Mouse (Mus musculus) CH12.LX (cell line): ENCODE measurements around the gene S1pr3. TPM values are rescaled to one million over a fixed set of nuclear protein-coding genes. Genes with fewer than 3 reads are reported as not detected.

Experiments
- DNase-seq: peaks from one replicate; pipeline ENCODE4 v3.0.0-alpha.2; 2013; ENCODE audit errors: extremely low read depth
- H3K27ac ChIP-seq: 2 replicates; pipeline ENCODE4 v1.5.1; 2012; ENCODE audit warnings: low read depth, mild to moderate bottlenecking, control low read depth, moderate library complexity; ENCODE audit not compliant: insufficient read depth
- H3K27me3 ChIP-seq: replicated peaks from 2 replicates; pipeline ENCODE3; 2012; ENCODE audit warnings: inconsistent platforms
- H3K36me3 ChIP-seq, 2 experiments: replicated peaks in 1 of 2; 2 replicates each; pipeline versions ENCODE3 to v1.6.1; 2012; ENCODE audit warnings: inconsistent platforms in 1 of 2, low read length in 1 of 2, mild to moderate bottlenecking in 1 of 2, mixed read lengths in 1 of 2, moderate library complexity in 1 of 2; ENCODE audit not compliant: control insufficient read depth in 1 of 2, insufficient read depth in 1 of 2
- H3K4me1 ChIP-seq, 2 experiments: 2 replicates each; pipeline ENCODE4 v1.6.1; 2012; ENCODE audit warnings: inconsistent platforms in 1 of 2, moderate library complexity in 1 of 2; ENCODE audit not compliant: insufficient read depth in 2 of 2, control insufficient read depth in 1 of 2
- H3K4me2 ChIP-seq: 2 replicates; pipeline ENCODE4 v1.6.1; 2012; ENCODE audit warnings: low read depth, mild to moderate bottlenecking, control low read depth; ENCODE audit not compliant: poor library complexity, insufficient read depth, severe bottlenecking
- H3K4me3 ChIP-seq, 3 experiments: fragments of 150-350 bp in 1 of 3; sonication (generic) in 1 of 3; replicated peaks in 1 of 3; 2 replicates each; pipeline versions ENCODE3 to v1.5.1; 2011 to 2012; ENCODE audit warnings: low read depth in 2 of 3, low read length in 2 of 3, mild to moderate bottlenecking in 2 of 3, moderate library complexity in 2 of 3, control low read depth in 1 of 3, improper control_type of control experiment in 1 of 3, inconsistent platforms in 1 of 3, mixed read lengths in 1 of 3; ENCODE audit not compliant: poor library complexity in 1 of 3
- H3K79me2 ChIP-seq: replicated peaks from 2 replicates; pipeline ENCODE4 v1.6.1; 2012; ENCODE audit warnings: mild to moderate bottlenecking, moderate library complexity; ENCODE audit not compliant: control insufficient read depth, poor library complexity, insufficient read depth, severe bottlenecking; ENCODE audit errors: extremely low read depth
- H3K9ac ChIP-seq: 2 replicates; pipeline ENCODE4 v1.6.1; 2012; ENCODE audit warnings: low read depth, mild to moderate bottlenecking, control low read depth, moderate library complexity; ENCODE audit not compliant: insufficient read depth
- H3K9me3 ChIP-seq: replicated peaks from 2 replicates; pipeline ENCODE3; 2012; ENCODE audit warnings: low read length, inconsistent platforms, mixed read lengths
- BHLHE40 ChIP-seq: IDR thresholded peaks from 2 replicates; pipeline ENCODE4 v1.6.1; 2011; ENCODE audit warnings: mild to moderate bottlenecking, low read depth, low read length, improper control_type of control experiment
- CHD1 ChIP-seq: IDR thresholded peaks from 2 replicates; pipeline ENCODE4 v1.6.1; 2012; ENCODE audit warnings: low read depth, low read length, improper control_type of control experiment, inconsistent platforms
- CHD2 ChIP-seq: IDR thresholded peaks from 2 replicates; pipeline ENCODE4 v1.6.1; 2011; ENCODE audit warnings: low read length, improper control_type of control experiment
- CTCF ChIP-seq, 2 experiments: IDR thresholded peaks in 1 of 2; conservative IDR thresholded peaks in 1 of 2; 2 replicates each; pipeline ENCODE4 v1.5.1; 2011 to 2012; ENCODE audit warnings: low read depth in 2 of 2, low read length in 2 of 2, improper control_type of control experiment in 1 of 2, inconsistent platforms in 1 of 2, mild to moderate bottlenecking in 1 of 2, moderate library complexity in 1 of 2
- EP300 ChIP-seq: IDR thresholded peaks from 2 replicates; pipeline ENCODE4 v1.6.1; 2011; ENCODE audit warnings: low read length, improper control_type of control experiment
- IRF4 ChIP-seq: IDR thresholded peaks from 2 replicates; pipeline ENCODE4 v1.6.1; 2014; ENCODE audit warnings: low read depth, mild to moderate bottlenecking, inconsistent platforms, low read length, improper control_type of control experiment
- JUND ChIP-seq: conservative IDR thresholded peaks from 2 replicates; pipeline ENCODE4 v1.6.1; 2011; ENCODE audit warnings: low read depth, low read length, improper control_type of control experiment
- KAT2A ChIP-seq: IDR thresholded peaks from 2 replicates; pipeline ENCODE4 v1.6.1; 2012; ENCODE audit warnings: low read length, improper control_type of control experiment, inconsistent platforms; ENCODE audit not compliant: insufficient replicate concordance
- MAFK ChIP-seq: IDR thresholded peaks from 2 replicates; pipeline ENCODE4 v1.6.1; 2011; ENCODE audit warnings: low read length, improper control_type of control experiment; ENCODE audit not compliant: insufficient replicate concordance
- MAX ChIP-seq: IDR thresholded peaks from 2 replicates; pipeline ENCODE4 v1.6.1; 2011; ENCODE audit warnings: low read length, improper control_type of control experiment
- MEF2A ChIP-seq: IDR thresholded peaks from 2 replicates; pipeline ENCODE4 v1.6.1; 2014; ENCODE audit warnings: low read depth, mild to moderate bottlenecking, inconsistent platforms, low read length, improper control_type of control experiment, borderline replicate concordance
- MYC ChIP-seq: IDR thresholded peaks from 2 replicates; pipeline ENCODE4 v1.6.1; 2011; ENCODE audit warnings: low read depth, mild to moderate bottlenecking, improper control_type of control experiment, low read length
- NRF1 ChIP-seq: IDR thresholded peaks from 2 replicates; pipeline ENCODE4 v1.6.1; 2014; ENCODE audit warnings: low read depth, mild to moderate bottlenecking, inconsistent platforms, low read length, improper control_type of control experiment, moderate library complexity
- POLR2AphosphoS2 ChIP-seq: IDR thresholded peaks from 2 replicates; pipeline ENCODE4 v1.6.1; 2011; ENCODE audit warnings: low read depth, low read length, improper control_type of control experiment
- RAD21 ChIP-seq: IDR thresholded peaks from 2 replicates; pipeline ENCODE4 v1.6.1; 2011; ENCODE audit warnings: low read depth, mild to moderate bottlenecking, low read length, improper control_type of control experiment, moderate library complexity
- SIN3A ChIP-seq: IDR thresholded peaks from 2 replicates; pipeline ENCODE4 v1.6.1; 2012; ENCODE audit warnings: low read length, improper control_type of control experiment, inconsistent platforms
- SMC3 ChIP-seq: IDR thresholded peaks from 2 replicates; pipeline ENCODE4 v1.6.1; 2011; ENCODE audit warnings: low read depth, low read length, improper control_type of control experiment
- UBTF ChIP-seq: IDR thresholded peaks from 2 replicates; pipeline ENCODE4 v1.6.1; 2012; ENCODE audit warnings: low read depth, mild to moderate bottlenecking, inconsistent platforms, low read length, improper control_type of control experiment, moderate library complexity
- ZNF384 ChIP-seq: IDR thresholded peaks from 2 replicates; pipeline ENCODE4 v1.6.1; 2012; ENCODE audit warnings: low read depth, low read length, improper control_type of control experiment, inconsistent platforms
- dilution Hi-C: fragments of 300-500 bp; cut with MboI; formaldehyde crosslinking; loops from 2 replicates; pipeline ENCODE4 v1.14.3; 2020; ENCODE audit warnings: low sequenced_read_pairs; ENCODE audit not compliant: extremely low pct_unique_long_range_greater_than_20kb, extremely low pct_ligation_motif_present
- in situ Hi-C: fragments of 300-500 bp; cut with MboI; formaldehyde crosslinking; loops from 3 replicates; pipeline ENCODE4 v1.14.3; 2019; ENCODE audit warnings: low sequenced_read_pairs, low pct_ligation_motif_present, low pct_unique_long_range_greater_than_20kb, mixed read lengths
- polyA plus RNA-seq: library from polyadenylated mRNA; unstranded; fragments of >175 nt; gene quantifications from 2 replicates; pipeline ENCODE4 v1.2.1, GENCODE M21; 2012; ENCODE audit warnings: low read depth; ENCODE audit not compliant: insufficient read length
- total RNA-seq, 2 experiments: library from RNA; depleted of rRNA; stranded (reverse); fragments of 300-350 nt in 1 of 2; fragments of >200 nt in 1 of 2; gene quantifications; 2 replicates each; pipeline ENCODE4 v1.2.3; 2012 to 2014

The S1pr3 gene
- total and polyA plus RNA-seq, 3 experiments, result 7.5 to 33.4 (median 8.6) TPM

GRCm38 (mm10) chr13:51466117-51466841, 57.8 kb downstream of the S1pr3 start:
- Histone ChIP-seq H3K9ac (no peak overlapping the region), H3K27ac (no peak overlapping the region), H3K79me2 (no peaks in the 10 kb centered on the region), H3K9me3 (no peaks in the 10 kb centered on the region), H3K4me2 (no peak overlapping the region), H3K36me3 (no peaks in the 10 kb centered on the region), H3K4me3 (no peak overlapping the region), H3K27me3 (no peaks in the 10 kb centered on the region), H3K4me1 (peaks cover 0 to 15% of the 10 kb centered on the region in 2 experiments)
- dilution Hi-C loops, result no loop called here
- no peak for DNase-seq
- in situ Hi-C loops, result loop anchor here (25.0 kb wide), 1 partner anchor 146 kb away; no protein-coding TSS in a partner anchor
- TF ChIP-seq KAT2A (no peak), CHD1 (no peak), MAFK (no peak), IRF4 (no peak), MEF2A (no peak), MAX (no peak), MYC (no peak), CHD2 (no peak), JUND (no peak), CTCF (conservative IDR thresholded peaks at IDR 0.05 in 1 of 2, IDR thresholded peaks at IDR 0.05 in 1 of 2; ENCODE audit: low read depth in 2 of 2, low read length in 2 of 2) (no peak), EP300 (no peak), SMC3 (no peak), NRF1 (no peak), UBTF (no peak), SIN3A (no peak), POLR2AphosphoS2 (no peak), BHLHE40 (no peak)

- Histone ChIP-seq H3K9ac (no peak overlapping the region), H3K4me3 (no peak overlapping the region), H3K27me3 (no peaks in the 10 kb centered on the region), H3K9me3 (no peaks in the 10 kb centered on the region), H3K4me1 (peaks cover 4 to 6% of the 10 kb centered on the region in 2 experiments; a peak in 2 of 4 replicates), H3K36me3 (no peaks in the 10 kb centered on the region), H3K27ac (no peak overlapping the region), H3K4me2 (no peak overlapping the region), H3K79me2 (no peaks in the 10 kb centered on the region)
- TF ChIP-seq ZNF384 (0 out of 2 replicates have a peak, but pooled peaks have one; percentile 20), SMC3 (no peak), SIN3A (no peak), RAD21 (no peak), EP300 (no peak), POLR2AphosphoS2 (no peak)
- in situ Hi-C loops, result loop anchor here (25.0 kb wide), 1 partner anchor 144 kb away; no protein-coding TSS in a partner anchor
- DNase-seq, result no peak
- dilution Hi-C loops, result no loop called here
Measured at GRCm38 (mm10) chr13:51468697-51469250, 60.3 kb downstream of the S1pr3 start.

Other genes with a start within 250 kb of the S1pr3 start
- gene Nxnl2, start 237.6 kb upstream of the S1pr3 start, total RNA-seq (2012; rRNA removed), result 0.21 and 0.25 TPM in 2 replicates
- 0.30 TPM in 1 of 2 replicates, not detected in the other for gene Nxnl2, start 237.6 kb upstream of the S1pr3 start, total RNA-seq (2014; rRNA removed)
- 0.25 TPM in 1 of 2 replicates, not detected in the other for gene Nxnl2, start 237.6 kb upstream of the S1pr3 start, polyA plus RNA-seq
- gene Shc3, start 160.8 kb downstream of the S1pr3 start, total RNA-seq (2012; rRNA removed), result not detected in 2 replicates
- 0.15 TPM in 1 of 2 replicates, not detected in the other for gene Shc3, start 160.8 kb downstream of the S1pr3 start, total RNA-seq (2014; rRNA removed)
- gene Shc3, start 160.8 kb downstream of the S1pr3 start, polyA plus RNA-seq, result 0.26 and 0.40 TPM in 2 replicates
- 142 and 192 TPM in 2 replicates for gene Cks2, start 236.6 kb downstream of the S1pr3 start, total RNA-seq (2012; rRNA removed)
- 465 and 486 TPM in 2 replicates for gene Cks2, start 236.6 kb downstream of the S1pr3 start, total RNA-seq (2014; rRNA removed)
- 143 and 154 TPM in 2 replicates for gene Cks2, start 236.6 kb downstream of the S1pr3 start, polyA plus RNA-seq
- 23.2 and 26.6 TPM in 2 replicates for gene Secisbp2, start 243.1 kb downstream of the S1pr3 start, total RNA-seq (2012; rRNA removed)
- gene Secisbp2, start 243.1 kb downstream of the S1pr3 start, total RNA-seq (2014; rRNA removed), result 22.9 and 24.4 TPM in 2 replicates
- gene Secisbp2, start 243.1 kb downstream of the S1pr3 start, polyA plus RNA-seq, result 25.6 and 28.8 TPM in 2 replicates